Mouse (Mus musculus): ENCODE measurements around the gene Pet117. TPM values are rescaled to one million over a fixed set of nuclear protein-coding genes. Genes with fewer than 3 reads are reported as not detected.

Gene Pet117
- polyA plus RNA-seq, 1 experiment from 2014 or later, result 4.0 TPM

DNA sequence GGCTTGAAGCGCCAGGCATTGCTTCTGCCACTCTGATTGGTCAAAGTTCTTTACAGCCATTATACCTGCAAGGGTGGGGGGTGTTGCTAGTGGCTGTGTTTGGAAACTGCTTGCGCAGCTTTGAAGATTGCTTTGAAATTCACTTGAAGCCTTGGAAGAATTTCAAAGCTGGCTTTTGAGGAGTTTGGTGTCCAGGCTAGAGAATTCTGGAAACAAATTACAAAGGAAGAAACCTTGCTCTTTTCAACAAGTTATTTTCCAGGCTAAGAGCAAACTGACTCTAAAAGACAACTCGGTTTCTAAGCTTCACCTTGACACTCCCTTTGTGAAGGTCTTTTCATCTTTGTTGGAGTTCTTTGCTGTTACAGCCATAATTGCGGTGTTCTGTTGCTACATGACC lies 30.7 kb downstream of the Pet117 start:
- ATAC-seq (ENCODE audit: insufficient number of reproducible peaks, insufficient read depth, low FRiP score, low read depth), result no peak
- H3K27ac ChIP-seq (ENCODE audit: low read length), result no peak overlapping the region
- no peak overlapping the region for H3K4me3 ChIP-seq (ENCODE audit: low read depth, low read length)
- no peak overlapping the region for H3K9ac ChIP-seq (replicated peaks; ENCODE audit: low read depth, low read length)
- H3K27me3 ChIP-seq (ENCODE audit: control insufficient read depth, insufficient read depth, low read length), result no peaks in the 10 kb centered on the region
- H3K36me3 ChIP-seq (ENCODE audit: control insufficient read depth, insufficient read depth, low read length), result peaks cover 65% of the 10 kb centered on the region
- no peaks in the 10 kb centered on the region for H3K9me3 ChIP-seq (ENCODE audit: control insufficient read depth, low read depth, low read length)
- WGBS, result 90% methylated on average over 4 of the region's 4 CpGs
- H3K4me2 ChIP-seq (replicated peaks; ENCODE audit: low read depth, low read length), result no peak overlapping the region
- no peaks in the 10 kb centered on the region for H3K4me1 ChIP-seq (ENCODE audit: control insufficient read depth, insufficient read depth, low read length)

- Histone ChIP-seq H3K4me3 (ENCODE audit: low read depth, low read length) (no peak overlapping the region), H3K27me3 (ENCODE audit: control insufficient read depth, insufficient read depth, low read length) (no peaks in the 10 kb centered on the region), H3K9ac (replicated peaks; ENCODE audit: low read depth, low read length) (no peak overlapping the region), H3K36me3 (ENCODE audit: control insufficient read depth, insufficient read depth, low read length) (peaks cover 66% of the 10 kb centered on the region), H3K27ac (ENCODE audit: low read length) (no peak overlapping the region), H3K4me1 (ENCODE audit: control insufficient read depth, insufficient read depth, low read length) (no peaks in the 10 kb centered on the region), H3K4me2 (replicated peaks; ENCODE audit: low read depth, low read length) (no peak overlapping the region), H3K9me3 (ENCODE audit: control insufficient read depth, low read depth, low read length) (no peaks in the 10 kb centered on the region)
- 86% methylated on average over 6 of the region's 6 CpGs for WGBS
- ATAC-seq (ENCODE audit: insufficient number of reproducible peaks, insufficient read depth, low FRiP score, low read depth), result no peak
Observed at GRCm38 (mm10) chr2:144400659-144401058, 31.9 kb downstream of the Pet117 start.

DNA sequence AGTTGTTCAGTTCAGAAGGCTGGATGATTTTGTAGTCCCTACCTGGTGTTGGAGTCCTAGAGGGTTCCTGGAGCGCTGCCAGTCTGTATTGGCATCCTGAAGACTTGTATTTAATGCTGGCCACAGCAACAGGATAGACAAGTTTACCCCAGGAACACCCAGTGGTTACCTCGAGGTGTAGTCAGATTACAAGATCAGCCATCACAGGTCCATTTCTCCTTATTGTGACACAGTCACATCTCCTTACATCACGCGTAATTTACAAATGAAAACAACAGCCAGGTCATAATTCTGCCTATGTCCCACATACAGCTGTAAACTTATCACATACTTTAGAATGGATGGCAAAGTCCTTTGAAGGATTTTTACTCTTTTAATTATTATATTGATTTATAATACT lies 40.2 kb downstream of the Pet117 start:
- WGBS, result 90% methylated on average over 4 of the region's 4 CpGs
- Histone ChIP-seq H3K27me3 (ENCODE audit: control insufficient read depth, insufficient read depth, low read length) (no peaks in the 10 kb centered on the region), H3K4me3 (ENCODE audit: low read depth, low read length) (no peak overlapping the region), H3K9ac (replicated peaks; ENCODE audit: low read depth, low read length) (no peak overlapping the region), H3K4me2 (replicated peaks; ENCODE audit: low read depth, low read length) (no peak overlapping the region), H3K36me3 (ENCODE audit: control insufficient read depth, insufficient read depth, low read length) (peaks cover 44% of the 10 kb centered on the region), H3K4me1 (ENCODE audit: control insufficient read depth, insufficient read depth, low read length) (no peaks in the 10 kb centered on the region), H3K9me3 (ENCODE audit: control insufficient read depth, low read depth, low read length) (no peaks in the 10 kb centered on the region), H3K27ac (ENCODE audit: low read length) (no peak overlapping the region)
- no peak for ATAC-seq (ENCODE audit: insufficient number of reproducible peaks, insufficient read depth, low FRiP score, low read depth)

- H3K9me3 ChIP-seq (ENCODE audit: control insufficient read depth, low read depth, low read length), result no peaks in the 10 kb centered on the region
- H3K9ac ChIP-seq (replicated peaks; ENCODE audit: low read depth, low read length), result no peak overlapping the region
- no peaks in the 10 kb centered on the region for H3K4me1 ChIP-seq (ENCODE audit: control insufficient read depth, insufficient read depth, low read length)
- peaks cover 34% of the 10 kb centered on the region for H3K36me3 ChIP-seq (ENCODE audit: control insufficient read depth, insufficient read depth, low read length)
- H3K27ac ChIP-seq (ENCODE audit: low read length), result no peak overlapping the region
- no peak overlapping the region for H3K4me3 ChIP-seq (ENCODE audit: low read depth, low read length)
- WGBS, result 73% methylated on average over 3 of the region's 3 CpGs
- H3K4me2 ChIP-seq (replicated peaks; ENCODE audit: low read depth, low read length), result no peak overlapping the region
- no peak for ATAC-seq (ENCODE audit: insufficient number of reproducible peaks, insufficient read depth, low FRiP score, low read depth)
- H3K27me3 ChIP-seq (ENCODE audit: control insufficient read depth, insufficient read depth, low read length), result no peaks in the 10 kb centered on the region
Observed at GRCm38 (mm10) chr2:144410603-144411002, 41.8 kb downstream of the Pet117 start.

DNA sequence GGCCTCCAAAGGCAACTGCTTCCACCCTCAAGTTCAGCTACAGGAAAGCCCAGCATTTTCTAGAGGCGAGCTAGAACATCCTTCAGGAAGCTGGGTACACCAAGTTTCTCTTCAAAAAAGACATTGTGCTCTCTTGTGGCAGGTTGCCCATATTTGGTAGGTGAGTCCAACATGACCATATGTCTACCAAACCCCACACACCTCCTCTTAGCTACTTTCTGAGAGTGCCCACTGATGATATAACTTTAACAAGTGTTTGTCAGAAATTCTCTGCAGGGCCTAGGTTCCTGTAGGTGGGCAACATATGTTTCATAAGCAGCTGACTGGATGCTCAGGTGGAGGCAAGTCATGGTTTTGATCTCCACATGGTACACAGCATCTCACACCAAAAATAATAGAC lies 45.9 kb downstream of the Pet117 start:
- H3K4me3 ChIP-seq (ENCODE audit: low read depth, low read length), result no peak overlapping the region
- ATAC-seq (ENCODE audit: insufficient number of reproducible peaks, insufficient read depth, low FRiP score, low read depth), result no peak
- H3K9ac ChIP-seq (replicated peaks; ENCODE audit: low read depth, low read length), result no peak overlapping the region
- WGBS, result 92% methylated on average over 1 of the region's 1 CpGs
- H3K27me3 ChIP-seq (ENCODE audit: control insufficient read depth, insufficient read depth, low read length), result no peaks in the 10 kb centered on the region
- H3K9me3 ChIP-seq (ENCODE audit: control insufficient read depth, low read depth, low read length), result no peaks in the 10 kb centered on the region
- H3K4me2 ChIP-seq (replicated peaks; ENCODE audit: low read depth, low read length), result no peak overlapping the region
- H3K4me1 ChIP-seq (ENCODE audit: control insufficient read depth, insufficient read depth, low read length), result no peaks in the 10 kb centered on the region
- no peak overlapping the region for H3K27ac ChIP-seq (ENCODE audit: low read length)
- H3K36me3 ChIP-seq (ENCODE audit: control insufficient read depth, insufficient read depth, low read length), result peaks cover 4% of the 10 kb centered on the region; the same call in 1 of the 2 replicates

GRCm38 (mm10) chr2:144416859-144417258 lies 48.1 kb downstream of the Pet117 start:
- 52% methylated on average over 8 of the region's 8 CpGs for WGBS
- Histone ChIP-seq H3K4me1 (ENCODE audit: control insufficient read depth, insufficient read depth, low read length) (no peaks in the 10 kb centered on the region), H3K27me3 (ENCODE audit: control insufficient read depth, insufficient read depth, low read length) (no peaks in the 10 kb centered on the region), H3K27ac (ENCODE audit: low read length) (no peak overlapping the region), H3K9me3 (ENCODE audit: control insufficient read depth, low read depth, low read length) (no peaks in the 10 kb centered on the region), H3K4me2 (replicated peaks; ENCODE audit: low read depth, low read length) (no peak overlapping the region), H3K9ac (replicated peaks; ENCODE audit: low read depth, low read length) (no peak overlapping the region), H3K4me3 (ENCODE audit: low read depth, low read length) (no peak overlapping the region), H3K36me3 (ENCODE audit: control insufficient read depth, insufficient read depth, low read length) (peaks cover 4% of the 10 kb centered on the region; the same call in 1 of the 2 replicates)
- ATAC-seq (ENCODE audit: insufficient number of reproducible peaks, insufficient read depth, low FRiP score, low read depth), result no peak

GRCm38 (mm10) chr2:144418062-144418461 lies 49.3 kb downstream of the Pet117 start:
- H3K27ac ChIP-seq (ENCODE audit: low read length), result no peak overlapping the region
- peaks cover 4% of the 10 kb centered on the region; the same call in 1 of the 2 replicates for H3K36me3 ChIP-seq (ENCODE audit: control insufficient read depth, insufficient read depth, low read length)
- H3K4me1 ChIP-seq (ENCODE audit: control insufficient read depth, insufficient read depth, low read length), result no peaks in the 10 kb centered on the region
- no peak for ATAC-seq (ENCODE audit: insufficient number of reproducible peaks, insufficient read depth, low FRiP score, low read depth)
- no peak overlapping the region for H3K4me3 ChIP-seq (ENCODE audit: low read depth, low read length)
- H3K9ac ChIP-seq (replicated peaks; ENCODE audit: low read depth, low read length), result no peak overlapping the region
- no peaks in the 10 kb centered on the region for H3K9me3 ChIP-seq (ENCODE audit: control insufficient read depth, low read depth, low read length)
- H3K4me2 ChIP-seq (replicated peaks; ENCODE audit: low read depth, low read length), result no peak overlapping the region
- no peaks in the 10 kb centered on the region for H3K27me3 ChIP-seq (ENCODE audit: control insufficient read depth, insufficient read depth, low read length)
- WGBS, result 31% methylated on average over 2 of the region's 2 CpGs

DNA sequence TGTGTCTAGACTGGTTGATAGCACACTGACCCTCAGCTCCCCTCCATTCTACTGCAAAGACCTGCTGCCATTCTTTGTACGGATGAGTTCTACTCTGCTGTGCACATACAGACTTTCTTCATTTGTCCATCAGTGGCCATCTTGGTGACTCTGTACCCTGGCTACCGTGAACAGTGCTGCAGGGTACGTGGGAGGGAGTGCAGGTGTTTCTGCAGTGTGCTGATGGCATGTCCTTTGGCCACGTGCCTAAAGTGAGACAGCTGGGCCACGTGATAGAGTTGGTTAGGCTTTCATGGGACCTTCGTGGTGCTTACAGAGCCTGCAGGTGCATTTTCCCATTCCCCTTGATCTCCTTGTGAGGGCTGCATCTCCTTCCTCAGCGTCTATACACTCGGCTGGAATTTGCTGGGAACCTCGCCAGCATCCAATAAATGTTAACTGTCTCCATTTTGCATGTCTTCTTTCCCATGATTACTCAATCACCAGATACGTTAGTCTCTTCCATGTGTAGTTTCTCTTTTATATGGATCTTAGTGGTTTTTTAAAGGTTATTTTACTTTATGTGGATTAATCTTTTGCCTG lies 53.4 kb downstream of the Pet117 start:
- Histone ChIP-seq H3K4me2 (replicated peaks; ENCODE audit: low read depth, low read length) (no peak overlapping the region), H3K27ac (ENCODE audit: low read length) (no peak overlapping the region), H3K27me3 (ENCODE audit: control insufficient read depth, insufficient read depth, low read length) (no peaks in the 10 kb centered on the region), H3K36me3 (ENCODE audit: control insufficient read depth, insufficient read depth, low read length) (no peaks in the 10 kb centered on the region), H3K9me3 (ENCODE audit: control insufficient read depth, low read depth, low read length) (no peaks in the 10 kb centered on the region), H3K4me3 (ENCODE audit: low read depth, low read length) (no peak overlapping the region), H3K9ac (replicated peaks; ENCODE audit: low read depth, low read length) (no peak overlapping the region), H3K4me1 (ENCODE audit: control insufficient read depth, insufficient read depth, low read length) (no peaks in the 10 kb centered on the region)
- ATAC-seq (ENCODE audit: insufficient number of reproducible peaks, insufficient read depth, low FRiP score, low read depth), result no peak
- WGBS, result 69% methylated on average over 10 of the region's 10 CpGs
